Mouse (Mus musculus): ENCODE data around the gene Vwa1.

GRCm38 (mm10) chr4:155759862-155760612, 14.5 kb downstream of the Vwa1 start:
- TF ChIP-seq CTCF (IDR thresholded peaks at IDR 0.05 in 2 of 3, conservative IDR thresholded peaks at IDR 0.05 in 1 of 3; ENCODE audit: control insufficient read depth in 1 of 3, insufficient read depth in 1 of 3, low read depth in 2 of 3, low read length in 3 of 3, poor library complexity in 1 of 3, severe bottlenecking in 1 of 3) (peak in 2 of 3 experiments; percentile 31 to 52; a peak in 4 of 6 replicates), CHD2 (IDR thresholded peaks at IDR 0.05; ENCODE audit: low read length) (no peak), ZC3H11A (IDR thresholded peaks at IDR 0.05; ENCODE audit: low read depth, low read length) (no peak), TCF12 (IDR thresholded peaks at IDR 0.05; ENCODE audit: low read depth, low read length) (no peak)

Data from MEL (cell line).